Mouse (Mus musculus) bone marrow, adult 2 months (tissue): Measurements from ENCODE around the gene Ins2.

Experiments used
- CTCF ChIP-seq: fragments of 200-500 bp; IDR thresholded peaks from 2 replicates; pipeline ENCODE4 v1.5.1; 2011; ENCODE audit warnings: low read length, control low read depth; ENCODE audit not compliant: control insufficient read depth, insufficient read depth
- POLR2A ChIP-seq: fragments of 200-500 bp; IDR thresholded peaks from 2 replicates; pipeline ENCODE4 v1.6.1; 2011; ENCODE audit warnings: low read depth, mild to moderate bottlenecking, control low read depth, low read length, borderline replicate concordance; ENCODE audit not compliant: control insufficient read depth

- TF ChIP-seq POLR2A = no peak
- no peak for TF ChIP-seq CTCF
Measured at GRCm38 (mm10) chr7:142636178-142636577, 107.0 kb downstream of the Ins2 start.
